Mouse (Mus musculus): ENCODE data around the gene Esr1.
"Not testable (repeated sequence)": the region's sequence is repeated elsewhere in the genome, so short reads cannot be mapped to it uniquely, and the experiment has no call there.

DNA sequence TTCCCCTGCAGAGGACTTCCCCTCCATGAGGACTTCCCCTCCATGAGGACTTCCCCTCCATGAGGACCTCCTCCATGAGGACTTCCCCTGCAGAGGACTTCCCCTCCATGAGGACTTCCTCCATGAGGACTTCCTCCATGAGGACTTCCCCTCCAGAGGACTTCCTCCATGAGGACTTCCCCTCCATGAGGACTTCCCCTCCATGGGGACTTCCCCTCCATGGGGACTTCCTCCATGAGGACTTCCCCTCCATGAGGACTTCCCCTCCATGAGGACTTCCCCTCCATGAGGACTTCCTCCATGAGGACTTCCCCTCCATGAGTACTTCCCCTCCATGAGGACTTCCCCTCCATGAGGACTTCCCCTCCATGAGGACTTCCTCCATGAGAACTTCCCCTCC is 9.8 kb upstream of the Esr1 start:
- TF ChIP-seq CTCF (IDR thresholded peaks at IDR 0.05; ENCODE audit: low read depth, low read length); TAL1 (conservative IDR thresholded peaks at IDR 0.05; ENCODE audit: low read depth, low read length); GATA1 (IDR thresholded peaks at IDR 0.05; ENCODE audit: borderline replicate concordance, low read length): not testable (repeated sequence)
